Mouse (Mus musculus) brain, adult 2 months (tissue): ENCODE measurements around the gene Spata31d1b.
"Not testable (repeated sequence)": the region's sequence is repeated elsewhere in the genome, so short reads cannot be mapped to it uniquely, and the experiment has no call there.

Experiments used
- DNase-seq: peaks from one replicate; pipeline ENCODE4 v3.0.0; 2011; ENCODE audit warnings: low read depth, low spot score

Gene Spata31d1b

DNA sequence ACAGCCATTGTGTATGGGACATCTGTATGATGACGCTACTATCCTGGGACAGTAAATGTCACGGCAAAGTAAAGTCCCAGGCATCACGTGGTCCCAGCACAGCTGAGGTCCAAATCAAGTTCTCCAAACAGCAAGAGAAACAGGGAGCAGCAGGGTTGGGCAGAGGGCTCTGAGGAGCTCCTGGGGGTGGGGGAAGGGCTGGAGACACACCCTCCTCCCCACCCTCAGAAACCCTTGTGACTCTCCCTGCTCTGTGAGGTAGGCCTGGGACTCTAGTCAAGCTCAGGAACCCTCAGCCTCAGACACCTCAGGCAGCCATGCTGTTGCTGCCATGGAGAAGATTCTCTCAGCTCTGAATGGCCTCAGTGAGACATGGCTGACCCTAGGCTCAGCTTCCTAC, at the start of gene Spata31d1b:
Gene Spata31d1b, plus strand, starts transcription at position 301 of the 400 bp plus-strand sequence.
- DNase-seq = not testable (repeated sequence)

DNA sequence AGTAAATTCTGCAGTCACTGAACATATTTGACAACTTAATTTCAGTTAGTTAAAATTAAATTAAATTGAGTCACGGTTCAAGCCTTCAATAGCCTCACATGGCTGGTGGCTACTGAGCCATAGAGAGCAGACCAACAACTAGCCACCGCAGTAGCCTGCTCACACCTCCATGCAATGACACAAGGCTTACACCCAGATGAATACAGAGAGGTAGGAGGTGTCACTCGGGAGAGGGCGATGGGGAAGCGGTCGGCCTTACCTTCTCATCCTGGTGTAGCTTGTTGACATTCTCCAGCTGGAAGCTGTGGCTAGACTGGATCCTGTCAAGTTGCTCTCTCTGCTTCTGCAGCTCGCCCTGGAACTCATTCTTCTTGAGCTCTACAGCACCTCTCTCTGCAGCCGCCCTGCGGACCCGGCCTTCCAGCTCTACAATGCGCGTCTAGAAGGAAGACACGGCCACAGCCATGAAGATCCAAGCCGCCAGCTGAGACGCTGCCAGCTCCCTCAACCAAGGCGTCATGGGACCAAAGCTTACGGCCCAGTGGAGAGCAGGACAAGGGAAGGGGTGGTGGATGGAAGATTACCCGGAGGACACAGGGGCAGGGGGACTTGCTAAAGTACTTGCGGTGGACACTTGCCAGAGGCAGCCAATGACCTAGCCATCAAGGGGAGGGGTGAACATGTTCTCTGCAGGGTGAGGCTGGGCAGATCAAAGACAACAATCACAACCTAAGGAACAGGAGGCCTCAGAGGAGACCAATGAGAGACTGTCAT, 48.0 kb upstream of the Spata31d1b start:
- DNase-seq = no peak

DNA sequence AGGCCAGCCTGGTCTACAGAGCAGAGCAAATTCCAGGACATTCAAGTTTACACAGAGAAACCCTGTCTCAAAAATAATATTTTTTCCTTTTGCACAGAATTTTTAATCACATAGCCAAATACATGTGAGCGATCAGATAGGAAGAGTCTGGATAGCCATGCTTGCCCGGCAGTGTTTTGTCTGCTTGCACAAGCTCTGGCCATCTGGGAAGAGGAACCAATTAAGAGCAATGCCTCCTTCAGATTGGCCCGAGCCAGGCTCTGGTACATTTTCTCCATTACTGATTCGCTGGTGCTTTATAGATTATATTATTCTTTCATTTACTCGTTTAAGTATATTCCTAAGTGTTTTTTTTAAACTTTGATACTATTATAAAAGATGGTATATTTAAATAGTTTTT, 44.3 kb upstream of the Spata31d1b start:
- peak; percentile 51 for DNase-seq

DNA sequence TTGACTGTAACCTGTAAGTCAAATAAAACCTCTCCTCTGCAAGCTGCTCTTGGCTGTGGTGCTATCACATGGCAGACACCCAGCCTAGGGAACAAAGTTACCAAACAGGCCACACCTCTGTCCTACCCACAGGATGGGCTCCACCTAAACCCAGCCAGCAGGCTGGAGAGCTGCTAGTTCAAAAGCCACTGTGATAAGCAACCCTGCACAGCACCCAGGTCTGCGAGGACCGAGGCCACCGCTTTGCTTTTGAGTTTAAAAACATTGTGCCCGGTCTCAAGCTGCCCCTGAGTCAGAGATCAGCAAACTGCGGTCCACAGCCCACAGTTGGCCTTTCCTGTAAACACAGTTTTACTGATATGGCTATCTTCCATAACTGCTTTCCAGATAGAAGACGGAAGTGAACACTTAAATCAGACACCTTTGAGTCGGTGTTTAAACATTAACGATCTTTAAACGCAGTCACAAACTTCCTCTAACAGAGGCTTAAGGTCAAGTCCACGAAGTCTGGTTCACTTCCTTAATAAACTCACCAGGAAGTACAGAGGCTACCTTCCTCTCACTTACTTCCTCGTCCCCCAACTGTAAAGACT, 43.5 kb upstream of the Spata31d1b start:
- DNase-seq = no peak

DNA sequence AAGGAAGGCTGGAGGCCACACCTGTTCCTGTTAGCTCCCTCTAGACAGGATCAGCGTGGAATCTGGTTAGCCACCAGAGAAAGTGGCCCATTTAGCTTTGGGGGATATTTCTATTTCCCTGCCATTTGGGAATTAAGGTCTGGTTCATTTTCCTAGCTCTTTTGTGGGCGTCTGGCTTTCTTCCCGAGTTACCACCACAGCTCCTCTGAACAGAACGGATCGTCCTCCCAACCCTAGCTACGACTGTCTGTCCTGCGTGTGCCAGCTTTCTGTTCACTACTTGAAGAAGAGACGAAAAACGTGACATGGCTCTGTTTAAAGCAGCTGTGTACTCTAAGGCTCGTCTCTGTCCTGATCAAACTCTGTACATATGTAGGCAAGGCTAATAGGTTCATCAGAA, 42.1 kb upstream of the Spata31d1b start:
- peak; percentile 75 for DNase-seq

DNA sequence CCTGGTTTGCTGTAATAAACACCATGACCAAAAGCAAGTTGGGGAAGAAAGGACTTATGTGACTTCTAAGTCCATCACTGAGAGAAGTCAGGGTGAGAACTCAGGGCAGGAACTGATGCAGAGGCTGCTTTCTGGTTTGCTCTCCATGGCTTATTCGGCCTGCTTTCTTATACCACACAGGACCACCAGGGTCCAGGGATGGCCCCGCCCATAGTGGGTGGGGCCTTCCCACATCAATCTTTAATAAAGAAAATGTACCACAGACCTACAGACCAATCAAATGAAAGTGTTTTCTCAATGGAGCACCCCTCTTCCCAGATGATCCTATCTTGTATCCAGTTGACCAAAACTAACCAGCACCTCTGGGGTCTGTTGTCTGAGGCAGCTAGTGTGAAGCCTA, 40.6 kb upstream of the Spata31d1b start:
- DNase-seq = no peak

DNA sequence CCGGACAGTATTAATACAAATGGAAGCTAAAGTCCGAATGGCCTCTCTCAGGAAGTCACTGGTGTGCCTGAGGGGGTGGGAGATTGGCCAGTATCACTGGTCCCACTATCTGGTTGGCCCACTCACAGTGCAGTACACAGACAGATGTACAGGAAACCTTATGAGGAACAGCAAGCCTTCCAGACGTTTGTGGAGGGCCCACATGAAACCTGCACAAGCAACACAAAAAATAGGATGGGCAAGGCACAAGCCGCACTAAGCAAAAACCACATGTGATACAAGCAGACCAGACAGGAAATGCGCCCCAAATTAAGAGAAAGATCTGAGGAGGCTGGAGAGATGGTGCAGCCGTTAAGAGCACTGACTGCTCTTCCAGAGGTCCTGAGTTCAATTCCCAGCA, 39.8 kb upstream of the Spata31d1b start:
- DNase-seq = peak; percentile 58

DNA sequence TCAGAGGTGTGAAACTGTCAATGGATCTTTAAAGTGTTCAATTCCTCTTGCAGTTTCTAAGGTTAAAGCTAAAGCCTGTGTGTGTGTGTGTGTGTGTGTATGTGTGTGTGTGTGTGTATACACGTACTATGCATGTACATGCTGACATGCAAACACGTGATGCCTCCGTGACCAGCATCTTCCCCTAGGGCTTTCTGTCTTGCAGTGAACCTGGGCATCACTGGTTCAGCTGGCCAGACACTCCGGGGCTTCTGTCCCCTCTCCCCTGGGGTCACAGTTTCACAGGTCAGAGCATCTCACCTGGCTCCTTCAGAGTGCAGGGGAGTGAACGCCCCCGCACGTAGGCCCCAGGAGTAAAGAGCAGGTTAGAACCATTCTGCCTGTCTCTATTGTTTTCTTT, 38.5 kb upstream of the Spata31d1b start:
- no peak for DNase-seq

DNA sequence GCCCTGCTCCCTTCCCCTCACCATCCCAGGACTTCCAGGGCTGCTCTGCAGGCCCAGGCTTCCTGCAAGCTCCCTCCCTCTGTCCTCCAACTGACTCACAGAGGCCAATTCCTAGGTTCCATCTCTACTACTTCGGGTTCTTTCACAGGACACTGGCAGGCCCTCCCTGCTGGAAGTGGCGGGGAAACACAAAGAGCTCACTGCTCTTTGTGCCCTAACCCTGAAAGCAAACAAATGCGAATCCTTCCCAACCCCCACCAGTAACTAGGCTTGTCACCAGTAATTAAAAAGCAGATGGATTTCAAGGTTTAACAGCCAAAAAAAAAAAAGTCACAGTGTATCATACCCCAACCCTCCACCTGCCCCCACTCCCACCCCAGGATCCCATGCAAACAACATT, 37.9 kb upstream of the Spata31d1b start:
- peak; percentile 29 for DNase-seq

DNA sequence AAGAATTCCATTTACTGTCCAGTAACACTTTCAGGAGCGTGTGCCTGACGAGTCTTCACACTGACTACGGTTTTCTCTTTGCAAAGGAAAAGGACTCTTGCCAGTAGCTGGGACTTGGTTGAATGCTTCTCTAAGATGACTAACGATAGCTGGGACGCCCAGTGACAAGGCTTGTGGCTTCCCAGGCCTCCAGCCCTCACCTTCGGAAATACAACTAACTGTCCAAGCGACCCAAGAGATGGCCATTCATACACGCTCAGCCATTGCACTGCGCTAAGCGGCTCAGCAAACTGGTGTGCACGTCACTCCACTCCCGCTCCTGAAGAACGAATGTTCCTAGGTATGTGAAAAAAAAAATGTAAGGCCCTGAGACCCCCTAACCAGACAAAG, 37.3 kb upstream of the Spata31d1b start:
- peak; percentile 54 for DNase-seq

DNA sequence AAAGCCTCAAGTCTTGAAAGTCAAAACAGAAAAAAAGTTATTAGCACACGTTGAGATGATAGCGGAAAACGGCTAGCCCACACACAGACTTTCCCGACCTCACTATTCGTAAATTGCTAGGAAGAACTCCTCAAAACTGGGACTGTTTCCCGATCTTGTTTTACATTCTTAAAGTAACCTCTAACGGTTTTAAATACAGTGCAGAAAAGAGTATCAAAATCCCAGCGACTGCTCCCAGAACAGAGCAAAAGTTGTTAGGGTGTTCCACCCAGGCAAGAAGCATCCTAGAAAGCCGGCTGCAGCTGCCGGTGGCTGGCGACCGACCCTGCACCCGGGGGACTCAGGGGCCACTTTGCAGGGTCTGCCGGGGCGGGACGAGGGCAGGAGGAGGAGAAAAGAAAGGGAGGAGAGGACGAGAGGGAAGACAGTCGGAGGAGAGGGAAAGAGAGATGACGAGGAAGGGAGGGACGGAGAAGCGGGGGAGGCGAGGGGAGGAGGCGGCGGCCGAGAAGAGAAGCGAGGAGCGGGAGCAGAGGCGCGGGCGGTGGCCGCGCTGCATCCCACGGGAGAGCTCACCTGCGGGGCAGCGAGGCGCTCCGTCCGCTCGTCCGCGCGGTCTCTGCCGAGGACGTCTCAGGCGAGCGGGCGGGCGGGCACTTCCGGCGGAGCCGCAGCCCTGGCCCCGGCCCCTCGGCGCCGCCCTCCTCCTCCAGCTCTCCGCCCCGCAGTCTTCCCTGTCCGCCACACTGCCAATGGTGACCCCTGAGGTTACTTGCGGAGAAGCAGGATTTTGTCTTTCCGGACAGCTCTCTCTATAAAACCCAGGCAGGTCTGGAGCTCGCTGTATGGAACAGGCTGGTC, 36.7 kb upstream of the Spata31d1b start, which contains the start of gene Golm1:
Gene Golm1, minus strand, starts transcription at position 661 of the 861 bp plus-strand sequence.
- DNase-seq = peak; percentile 59

DNA sequence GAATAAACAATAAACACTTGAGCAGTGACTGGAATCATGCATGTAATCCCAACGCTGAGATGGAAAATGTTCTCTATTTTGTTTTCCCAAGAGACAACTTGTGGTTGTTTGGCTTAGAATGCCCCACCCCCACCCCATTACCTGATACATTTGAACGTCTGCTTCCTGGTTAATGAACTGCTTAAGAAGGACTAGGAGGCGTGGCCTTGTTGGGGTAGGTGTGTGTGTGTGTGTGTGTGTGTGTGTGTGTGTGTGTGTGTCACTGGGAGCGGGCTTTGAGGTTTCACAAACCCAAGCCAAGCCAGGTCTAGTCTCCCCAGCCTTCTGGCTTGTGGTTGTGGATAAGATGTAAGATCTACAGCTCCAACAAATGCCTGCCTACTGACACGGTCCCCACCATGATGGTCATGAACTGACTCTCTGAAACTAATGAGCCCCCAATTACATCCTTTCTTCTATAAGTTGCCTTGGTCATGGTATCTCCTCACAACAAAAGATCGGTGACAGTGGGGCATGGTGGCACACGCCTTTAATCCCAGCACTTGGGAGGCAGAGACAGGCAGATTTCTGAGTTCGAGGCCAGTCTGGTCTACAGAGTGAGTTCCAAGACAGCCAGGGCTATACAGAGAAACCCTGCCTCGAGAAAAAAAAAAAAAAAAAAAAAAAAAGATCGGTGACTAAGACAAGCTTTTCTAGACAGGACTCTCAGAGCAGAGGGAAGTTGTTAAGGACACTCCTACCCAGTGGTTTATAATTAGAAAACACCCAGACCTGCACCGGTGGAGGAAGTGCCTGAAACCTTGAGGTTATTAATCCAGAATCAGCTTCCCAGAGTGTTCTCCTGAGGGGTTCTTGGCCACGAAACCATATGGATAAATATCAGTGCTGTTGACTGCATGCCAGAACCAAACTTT, 35.5 kb upstream of the Spata31d1b start:
- no peak for DNase-seq

DNA sequence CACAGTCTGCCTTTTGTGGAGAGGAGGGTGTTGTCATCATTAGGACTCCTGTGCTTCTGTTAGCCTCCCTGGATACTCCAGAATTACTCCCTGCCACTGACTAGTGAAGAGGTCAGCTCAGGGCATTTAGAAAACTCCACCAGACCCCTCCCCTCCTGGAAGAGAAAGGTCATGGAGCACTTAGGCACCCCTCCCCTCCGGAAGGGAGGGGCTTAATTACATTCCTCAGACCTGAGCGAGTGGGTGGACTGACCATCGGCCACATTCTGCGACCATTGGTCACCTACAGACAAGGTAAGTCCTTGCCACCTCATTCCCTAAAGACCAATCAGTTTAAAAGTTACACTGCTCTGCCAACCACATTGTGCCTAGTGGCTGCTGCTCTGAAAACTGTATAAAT, 32.8 kb upstream of the Spata31d1b start:
- no peak for DNase-seq

DNA sequence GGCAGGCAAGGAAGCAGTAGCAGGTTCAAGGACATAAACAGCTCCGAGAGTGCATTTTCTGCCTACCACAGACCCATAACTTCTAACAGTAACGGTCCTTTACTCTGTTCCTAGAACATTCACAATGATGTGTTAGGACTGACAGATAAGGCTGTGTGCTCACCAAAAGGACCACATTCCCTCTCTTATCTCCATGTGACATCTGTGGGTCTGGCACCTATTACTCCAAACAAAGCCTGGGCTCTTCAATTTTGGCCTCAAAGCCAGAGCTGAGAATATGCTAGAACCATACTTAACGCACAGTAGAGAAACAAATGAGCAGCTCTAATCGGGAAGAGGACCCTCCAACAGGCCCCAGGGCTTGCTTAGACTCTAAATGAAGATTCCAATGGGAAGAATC, 32.2 kb upstream of the Spata31d1b start:
- no peak for DNase-seq

DNA sequence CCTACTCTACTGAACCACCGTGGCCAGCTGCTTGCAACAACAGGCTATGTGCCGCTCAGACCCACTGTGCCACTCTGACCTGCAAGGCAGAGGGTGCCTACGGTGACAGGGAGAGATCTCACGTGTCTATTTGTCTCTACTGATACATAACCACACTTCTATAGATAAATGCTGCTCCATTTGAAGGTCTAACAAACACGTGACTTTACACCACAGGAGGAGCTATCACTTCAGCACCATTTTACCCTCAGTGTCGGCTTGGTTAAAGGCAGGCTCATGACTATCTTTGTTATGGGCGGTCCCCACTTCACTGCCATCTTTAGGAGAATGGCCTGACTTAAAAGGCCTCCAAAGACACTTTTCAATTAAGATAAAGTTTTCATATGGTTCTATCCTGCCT, 29.5 kb upstream of the Spata31d1b start:
- DNase-seq = no peak

DNA sequence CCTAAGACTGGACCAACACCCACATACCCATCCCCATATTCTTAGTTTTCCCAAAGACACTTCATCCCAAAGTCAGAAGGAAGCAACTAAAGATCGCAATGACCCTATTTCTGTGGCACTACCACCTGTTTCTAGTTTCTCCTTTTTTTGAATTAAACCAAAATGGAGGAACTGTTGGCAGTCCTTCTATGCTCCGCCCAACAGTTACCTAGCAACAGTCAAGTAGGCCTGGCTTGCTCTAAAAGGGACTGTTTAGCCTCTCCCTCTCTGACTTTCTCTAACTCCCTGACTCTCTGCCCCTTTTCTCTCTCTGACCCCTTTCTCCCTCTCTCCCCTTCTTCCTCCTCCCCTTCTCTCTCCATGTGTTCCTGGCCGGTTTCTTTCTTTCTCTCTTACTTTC, 26.8 kb upstream of the Spata31d1b start:
- no peak for DNase-seq

DNA sequence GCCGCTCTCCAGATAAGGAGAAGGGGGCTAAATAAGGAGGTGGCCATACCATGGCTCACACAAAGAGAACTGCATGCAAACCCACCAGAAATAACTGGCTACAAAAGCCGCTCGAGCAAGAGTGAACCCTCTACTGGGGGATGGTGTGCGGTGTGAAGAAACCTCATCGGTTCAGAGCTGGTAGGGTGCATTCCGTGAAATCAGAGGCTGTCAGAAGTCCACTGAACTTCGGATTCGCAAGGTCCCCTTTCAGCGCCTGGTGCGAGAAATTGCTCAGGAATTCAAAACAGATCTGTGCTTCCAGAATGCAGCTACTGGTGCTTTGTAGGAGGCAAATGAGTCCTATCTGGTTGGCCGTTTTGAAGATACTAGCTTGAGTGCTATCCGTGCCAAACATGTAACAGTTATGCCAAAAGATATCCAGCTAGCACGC, 23.7 kb upstream of the Spata31d1b start:
- no peak for DNase-seq

DNA sequence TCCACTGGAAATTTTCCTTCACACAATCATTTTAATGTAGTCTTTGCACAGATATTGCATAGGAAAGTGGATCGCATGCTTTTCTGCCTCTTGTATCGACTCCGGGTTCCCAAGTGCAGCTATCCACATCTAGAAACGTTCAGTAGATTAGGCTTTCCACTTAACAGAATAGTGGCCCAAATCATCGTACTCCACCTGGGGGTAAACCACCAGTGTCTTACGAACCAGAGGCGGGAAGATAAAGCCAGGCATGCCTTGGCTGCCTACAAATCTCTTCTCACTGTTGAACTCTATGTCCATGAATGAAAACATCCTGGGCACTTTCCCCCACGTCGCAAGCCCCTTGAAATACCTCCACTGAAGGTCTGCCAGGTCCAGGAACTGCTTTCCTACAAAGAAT, 22.8 kb upstream of the Spata31d1b start:
- DNase-seq = no peak

DNA sequence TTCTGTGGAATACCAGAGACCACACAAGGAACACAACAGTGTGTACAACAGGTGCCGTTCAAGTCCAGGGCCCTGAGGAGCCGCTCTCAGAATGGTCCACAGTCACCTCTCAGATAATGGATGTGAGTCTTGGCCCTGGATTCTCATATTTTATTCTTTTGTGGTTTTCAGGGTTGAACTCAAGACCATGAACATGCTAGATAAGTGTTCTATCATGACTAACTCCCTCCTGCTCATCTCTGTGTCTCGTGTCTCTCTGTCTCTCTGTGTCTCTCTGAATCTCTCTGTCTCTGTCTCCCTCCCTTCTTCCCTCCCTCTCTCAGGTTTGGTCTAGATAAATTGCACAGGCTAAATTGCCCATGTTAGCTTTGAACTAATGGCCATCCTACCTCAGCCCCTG, 22.2 kb upstream of the Spata31d1b start:
- DNase-seq = no peak

DNA sequence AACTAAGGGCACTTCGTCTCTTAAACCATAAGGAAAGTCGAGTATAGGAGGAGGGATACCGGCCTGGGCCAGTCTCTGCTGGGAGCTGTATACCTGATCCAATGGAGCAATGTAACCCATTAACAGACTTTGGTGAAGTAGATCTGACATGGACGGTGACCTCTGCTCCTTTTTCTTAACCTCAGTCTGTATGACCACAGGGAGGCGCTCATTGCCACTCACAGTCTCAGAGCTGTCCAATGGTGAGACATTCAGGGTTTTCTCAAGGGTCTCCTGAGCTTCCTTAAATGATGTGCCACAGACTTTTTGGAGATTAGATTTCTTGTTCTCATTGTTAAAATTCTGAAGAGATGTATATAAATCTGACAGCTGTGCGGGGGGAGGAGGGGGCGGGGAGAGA, 21.5 kb upstream of the Spata31d1b start:
- no peak for DNase-seq

DNA sequence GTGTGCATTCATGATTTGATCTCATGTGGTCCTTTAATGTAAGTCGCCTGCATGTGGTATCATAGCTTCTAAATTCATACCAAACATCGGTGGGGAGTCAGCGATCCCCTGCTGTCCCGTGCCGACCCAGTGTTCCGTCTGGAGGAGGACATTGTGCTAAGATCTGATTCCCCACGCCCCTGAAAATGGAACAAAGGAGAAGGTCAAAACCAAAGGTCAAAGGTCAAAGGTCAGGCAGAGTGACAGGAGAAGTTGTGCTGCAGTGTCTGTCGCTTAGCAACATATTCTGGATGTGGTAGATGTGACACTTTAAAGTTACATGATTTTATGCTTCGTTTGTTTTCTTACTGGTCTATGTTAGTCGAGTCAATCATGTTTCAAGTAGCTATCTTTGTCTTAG, 20.6 kb upstream of the Spata31d1b start:
- DNase-seq = no peak
